Mouse (Mus musculus): ENCODE results near the gene Hba-a1. TPM values are rescaled to one million over a fixed set of nuclear protein-coding genes. Genes with fewer than 3 reads are reported as not detected.

The Hba-a1 gene
- total RNA-seq, 2 experiments from 2014 or later = 1,024 TPM

DNA sequence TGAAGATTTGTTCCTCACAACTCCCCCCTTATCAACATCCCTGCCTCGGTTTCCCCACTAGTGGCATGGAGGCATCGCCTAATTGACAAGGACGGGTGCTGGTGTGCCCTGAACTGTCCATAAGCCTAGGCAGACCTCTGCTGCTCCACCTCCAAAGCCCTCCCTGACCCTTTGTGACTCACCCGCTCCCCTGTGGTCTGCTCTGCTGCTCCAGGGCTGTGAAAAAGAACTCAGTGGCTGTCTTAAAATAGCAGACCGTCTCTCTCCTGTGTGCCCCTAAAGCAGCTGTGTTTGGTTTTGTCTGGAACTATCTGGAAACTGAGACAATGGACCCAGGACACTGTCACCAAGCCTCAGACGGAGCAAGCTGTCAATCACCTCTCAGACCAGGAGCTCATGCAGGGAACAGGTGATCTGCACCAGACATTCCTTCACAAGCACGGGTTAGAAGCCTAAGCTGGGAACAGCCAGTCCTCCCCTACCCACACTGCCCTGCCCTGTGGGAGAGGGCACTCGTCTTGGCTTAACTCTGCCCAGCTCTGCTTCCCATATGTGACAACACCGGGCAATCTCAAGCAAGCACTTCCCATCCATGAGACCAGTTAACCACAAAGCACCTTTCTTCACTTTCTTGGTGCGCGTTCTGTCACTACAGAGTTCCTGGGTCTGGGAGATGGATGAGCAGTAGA is 37.3 kb downstream of the Hba-a1 start:
- intact Hi-C loops (cut with DNase I; ENCODE audit: low total_unique reads) = loop anchor here (5.0 kb wide), 2 partner anchors 33 to 138 kb away; partner anchors contain the start of gene Hbq1b
- no peak for DNase-seq

DNA sequence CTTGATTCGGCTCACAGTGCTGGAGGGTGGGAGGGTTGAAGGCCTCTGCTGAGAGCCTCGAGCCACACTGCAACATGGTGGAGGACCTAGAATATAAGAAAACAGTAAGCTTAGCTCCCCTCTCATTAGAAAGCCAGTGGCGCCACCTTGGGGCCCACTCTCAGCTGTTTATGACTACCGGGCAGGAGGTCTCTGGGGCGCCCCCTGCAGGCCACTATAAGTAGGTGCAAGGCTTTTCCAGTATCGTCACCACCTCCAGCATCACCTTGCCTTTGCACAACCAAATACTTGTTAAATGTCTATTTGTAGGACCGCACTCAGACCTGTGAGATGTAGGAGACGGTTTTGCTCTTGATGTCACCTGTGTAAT is 37.9 kb downstream of the Hba-a1 start:
- peak; percentile 81 for DNase-seq
- intact Hi-C loops (cut with DNase I; ENCODE audit: low total_unique reads) = loop anchor here (5.0 kb wide), 2 partner anchors 34 to 139 kb away; partner anchors contain the start of gene Hbq1b

DNA sequence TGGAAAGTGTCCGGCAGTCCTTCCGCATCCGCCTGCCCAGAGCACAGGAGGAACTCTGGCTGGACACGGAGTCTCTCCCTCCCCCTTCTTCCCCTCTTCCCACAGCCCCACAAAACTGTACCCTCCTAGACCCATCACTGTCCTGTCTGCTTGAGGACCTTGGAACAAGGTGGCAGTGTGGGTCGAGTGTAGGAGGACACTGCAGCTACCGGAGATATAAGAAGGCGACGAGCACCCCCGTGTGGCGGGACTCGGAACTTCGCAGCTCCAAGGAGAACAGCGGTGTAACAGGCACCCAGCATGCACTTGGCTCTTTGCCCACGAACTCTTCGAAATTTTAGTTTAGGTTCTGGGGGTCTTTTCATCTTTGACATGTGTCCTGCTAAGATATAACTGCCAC is 41.3 kb downstream of the Hba-a1 start:
- intact Hi-C loops (cut with DNase I; ENCODE audit: low total_unique reads) = loop anchor here (5.0 kb wide), 2 partner anchors 37 to 142 kb away; partner anchors contain the start of gene Hbq1b
- peak; percentile 86 for DNase-seq

DNA sequence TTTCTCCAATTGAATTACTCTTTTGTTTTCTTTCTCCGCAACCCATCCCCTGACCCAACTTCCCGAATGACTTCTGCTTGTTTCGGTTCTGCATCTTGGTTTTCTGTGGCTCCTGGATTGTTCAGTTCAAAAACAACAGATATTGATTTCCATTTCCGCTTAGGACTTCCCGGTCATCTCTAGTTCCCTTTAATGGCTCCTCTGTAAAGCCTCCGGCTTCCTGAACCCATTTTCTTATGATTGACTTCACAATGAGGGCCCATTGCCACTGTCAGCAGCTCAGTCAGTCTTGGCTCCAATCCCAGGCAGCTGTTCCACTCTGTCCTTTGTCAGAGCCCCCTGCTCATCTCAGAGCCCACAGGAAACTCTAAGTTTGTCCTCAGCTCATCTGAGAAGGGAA is 47.8 kb downstream of the Hba-a1 start:
- DNase-seq = peak; percentile 47
- intact Hi-C loops (cut with DNase I; ENCODE audit: low total_unique reads) = loop anchor here (10.0 kb wide), 1 partner anchor 264 kb away; no protein-coding TSS in a partner anchor

DNA sequence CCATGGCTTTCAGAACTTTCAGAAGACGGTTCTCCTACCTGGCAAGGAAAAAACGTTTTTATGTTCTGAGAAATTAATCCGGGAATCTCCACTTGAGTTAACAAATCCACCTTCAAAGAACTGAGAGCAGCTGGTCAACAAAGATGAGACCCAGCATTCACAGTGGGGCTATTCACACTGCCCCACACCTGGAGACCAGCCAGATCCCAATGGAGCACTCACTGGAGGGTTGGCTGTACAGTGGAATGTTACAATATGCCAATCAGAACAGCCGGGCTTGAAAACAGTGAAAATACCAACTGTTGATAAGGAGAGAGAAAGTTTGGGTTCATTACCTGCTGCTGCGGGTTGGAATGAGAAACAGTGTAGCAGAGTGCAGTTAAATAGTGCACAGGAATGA is 48.5 kb downstream of the Hba-a1 start:
- intact Hi-C loops (cut with DNase I; ENCODE audit: low total_unique reads) = loop anchor here (10.0 kb wide), 1 partner anchor 263 kb away; no protein-coding TSS in a partner anchor
- DNase-seq = no peak

DNA sequence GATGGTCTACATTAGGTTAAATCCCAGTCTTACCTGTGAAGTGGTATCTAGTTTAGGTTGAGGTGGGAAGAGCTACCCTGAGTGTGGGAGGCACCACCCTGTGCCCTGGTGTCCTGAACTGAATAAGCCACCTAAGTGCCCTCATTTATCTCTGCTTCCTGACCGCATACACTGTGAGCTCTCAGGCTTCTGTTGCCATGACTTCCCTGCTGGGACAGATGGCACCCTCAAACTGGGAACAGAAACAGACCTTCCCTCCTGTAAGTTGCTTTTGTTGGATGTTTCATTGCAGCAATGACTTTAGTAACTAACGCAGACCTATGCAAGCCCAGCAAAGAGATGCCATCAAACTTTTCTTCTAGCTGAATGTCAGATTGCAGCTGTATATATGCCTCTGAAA is 49.9 kb downstream of the Hba-a1 start:
- intact Hi-C loops (cut with DNase I; ENCODE audit: low total_unique reads) = loop anchor here (10.0 kb wide), 1 partner anchor 262 kb away; no protein-coding TSS in a partner anchor
- DNase-seq = no peak

Other genes starting within 250 kb of the Hba-a1 start
- under 1 TPM in 1 of 2 experiments, not detected in 1; 0.31 TPM for gene Il9r, start 83.2 kb upstream of the Hba-a1 start, total RNA-seq (2021)
- gene Snrnp25, start 78.1 kb upstream of the Hba-a1 start, total RNA-seq (2021) = 1 to 10 TPM; 8.6 to 8.9 TPM
- gene Rhbdf1, start 61.2 kb upstream of the Hba-a1 start, total RNA-seq (2021) = 10 to 100 TPM; 18.4 to 24.4 TPM
- 1 to 10 TPM; 7.9 to 9.6 TPM for gene Mpg, start 57.0 kb upstream of the Hba-a1 start, total RNA-seq (2021)
- gene Nprl3, start 15.8 kb upstream of the Hba-a1 start, total RNA-seq (2021) = 10 to 100 TPM; 17.8 to 19.2 TPM
- not detected for gene Hba-x, start 7.1 kb upstream of the Hba-a1 start, total RNA-seq (2021)
- gene Hbq1b, start 3.5 kb downstream of the Hba-a1 start, total RNA-seq (2021) = under 1 TPM in 1 of 2 experiments, not detected in 1; 0.41 TPM
- gene Hba-a2, start 13.0 kb downstream of the Hba-a1 start, total RNA-seq (2021) = 100 to 1,000 TPM; 795 to 814 TPM
- gene Hbq1a, start 16.6 kb downstream of the Hba-a1 start, total RNA-seq (2021) = not detected
- 10 to 100 TPM; 15.1 to 16.8 TPM for gene Sh3pxd2b, start 64.3 kb downstream of the Hba-a1 start, total RNA-seq (2021)
- 10 to 100 TPM; 18.9 to 21.4 TPM for gene Ubtd2, start 171.9 kb downstream of the Hba-a1 start, total RNA-seq (2021)
- gene Efcab9, start 248.6 kb downstream of the Hba-a1 start, total RNA-seq (2021) = under 1 TPM; 0.47 to 0.70 TPM
- 1 to 10 TPM; 4.9 to 6.9 TPM for gene Stk10, start 249.8 kb downstream of the Hba-a1 start, total RNA-seq (2021)